ENCODE assay signal across 13 mouse cellular contexts in genomic region chr3:136684191-136684958, GRCm38 (mm10). TPM values are rescaled to one million over a fixed set of nuclear protein-coding genes. Genes with fewer than 3 reads are reported as not detected.
DNase-seq lines count a peak whose midpoint lies in the region; ATAC-seq and TF ChIP-seq lines count a peak whose summit lies in the region.
"Had no signal": no experiment of that assay in that cellular context is flagged by ENCODE, and none has a peak within 500 bp of the region (broad histone marks: within the 10 kb centered on the region; RNA-seq: fewer than 3 reads in every experiment).

No protein-coding gene starts in this region.

- H3K27me3 ChIP-seq in cerebellum, adult 2 months (ENCODE audit: control insufficient read depth, insufficient read depth, low read length), result no peaks in the 10 kb centered on the region
- H3K27me3 ChIP-seq in hindbrain, embryonic 16.5 days (replicated peaks; ENCODE audit: control insufficient read depth, insufficient read depth, low read length), result no peaks in the 10 kb centered on the region
- H3K27me3 ChIP-seq: forebrain, embryonic 12.5 days had no signal

- DNase-seq in cerebellum, adult 2 months, result no peak
- DNase-seq in cerebellum, postnatal 25 days, result no peak
- peak; percentile 39 to 52 for DNase-seq in lung, adult 18-20 months
- no peak for DNase-seq in lung, adult 2 months
- peak; percentile 43 for DNase-seq in lung, postnatal 25 days (ENCODE audit: low spot score)
- no peak for DNase-seq in kidney, postnatal 10 days
- no peak for DNase-seq in left cerebral cortex, adult 11 months (ENCODE audit: low spot score)
- DNase-seq: embryo, embryonic 11 days; kidney, adult 8-10 months; right cerebral cortex, adult 18-20 months had no signal

- WGBS in cerebellum, adult 2 months, result 36% methylated on average over 15 of the region's 15 CpGs
- WGBS in lung, adult 2 months, result 44% methylated on average over 15 of the region's 15 CpGs
- 85% methylated on average over 15 of the region's 15 CpGs for WGBS in hindbrain, embryonic 16.5 days

- no peaks in the 10 kb centered on the region for H3K36me3 ChIP-seq in hindbrain, embryonic 16.5 days (ENCODE audit: control insufficient read depth, insufficient read depth, low read length)
- H3K36me3 ChIP-seq: forebrain, embryonic 12.5 days; hindbrain, embryonic 10.5 days had no signal

- no peak overlapping the region for H3K9ac ChIP-seq in hindbrain, embryonic 16.5 days (ENCODE audit: low read depth, low read length)
- H3K9ac ChIP-seq: forebrain, embryonic 12.5 days had no signal

- H3K27ac ChIP-seq in cerebellum, adult 2 months (ENCODE audit: insufficient read depth, low read length), result peak overlapping the region; percentile 2; the same call in 1 of the 2 replicates
- no peak overlapping the region for H3K27ac ChIP-seq in hindbrain, embryonic 16.5 days (ENCODE audit: low read depth, low read length)
- H3K27ac ChIP-seq: forebrain, embryonic 12.5 days; hindbrain, embryonic 10.5 days had no signal

- H3K4me3 ChIP-seq in cerebellum, adult 2 months (replicated peaks; ENCODE audit: insufficient read depth, low read depth, low read length), result no peak overlapping the region
- no peak overlapping the region for H3K4me3 ChIP-seq in lung, adult 2 months (replicated peaks; ENCODE audit: extremely low read depth, low read depth, low read length)
- no peak overlapping the region for H3K4me3 ChIP-seq in hindbrain, embryonic 16.5 days (ENCODE audit: low read length)
- H3K4me3 ChIP-seq: forebrain, embryonic 12.5 days; hindbrain, embryonic 10.5 days had no signal

- no peak for ATAC-seq in hindbrain, embryonic 16.5 days

- TF ChIP-seq CTCF in cerebellum, adult 2 months (IDR thresholded peaks at IDR 0.05; ENCODE audit: borderline replicate concordance, insufficient read depth, low read depth, low read length), result no peak
- TF ChIP-seq CTCF in lung, adult 2 months (IDR thresholded peaks at IDR 0.05; ENCODE audit: insufficient read depth, low read length), result no peak

- no peak for TF ChIP-seq POLR2A in cerebellum, adult 2 months (IDR thresholded peaks at IDR 0.05; ENCODE audit: borderline replicate concordance, insufficient read depth, low read length)
- no peak for TF ChIP-seq POLR2A in lung, adult 2 months (IDR thresholded peaks at IDR 0.05; ENCODE audit: borderline replicate concordance, extremely low read depth, low read depth, low read length)

- no peaks in the 10 kb centered on the region for H3K9me3 ChIP-seq in hindbrain, embryonic 16.5 days (ENCODE audit: control insufficient read depth, low read length)
- H3K9me3 ChIP-seq: forebrain, embryonic 12.5 days; hindbrain, embryonic 10.5 days had no signal

- no peak overlapping the region for H3K4me2 ChIP-seq in hindbrain, embryonic 16.5 days (ENCODE audit: low read length)
- H3K4me2 ChIP-seq: forebrain, embryonic 12.5 days had no signal

- H3K4me1 ChIP-seq in cerebellum, adult 2 months (ENCODE audit: control insufficient read depth, insufficient read depth, low read length), result peaks cover 38% of the 10 kb centered on the region
- peaks cover 29% of the 10 kb centered on the region for H3K4me1 ChIP-seq in lung, adult 2 months (ENCODE audit: control insufficient read depth, insufficient read depth, low read length)
- H3K4me1 ChIP-seq in hindbrain, embryonic 16.5 days (ENCODE audit: control insufficient read depth, insufficient read depth, low read depth, low read length), result peaks cover 4% of the 10 kb centered on the region

RNA-seq across cellular contexts. Expression of gene Ppp3ca, which starts 14.5 kb away (rescaled TPM):
- polyA plus RNA-seq in cerebellum, adult 2 months (2012; rRNA removed), result 334 and 338 TPM in 2 replicates
- 37.2 and 78.6 TPM in 2 replicates for polyA plus RNA-seq in lung, adult 2 months (2012; rRNA removed)
- 154 TPM in 2 replicates for polyA plus RNA-seq in hindbrain, embryonic 16.5 days (2015; fragmentation: Nextera tagmentation; extraction: Ambion mirVana)

Comparison
In these comparisons a context has a peak if more than half of its experiments do, and no peak if none do; other contexts are left out.
1. DNase-seq: peak in lung, adult 18-20 months (2 of 2) and lung, postnatal 25 days (single experiment); none in cerebellum, adult 2 months (0 of 2), cerebellum, postnatal 25 days (0 of 2), lung, adult 2 months (single experiment), kidney, postnatal 10 days (single experiment) and left cerebral cortex, adult 11 months (single experiment).